Mouse (Mus musculus) hindbrain, postnatal 0 days (tissue): ENCODE data around the gene Lrp1. TPM values are rescaled to one million over a fixed set of nuclear protein-coding genes. Genes with fewer than 3 reads are reported as not detected.

ENCODE experiments used
- ATAC-seq: fragments of 200-750 bp; cut with Nextera tagmentation; 2 replicates; pipeline ENCODE4 v1.8.0; 2017; ENCODE audit warnings: mild to moderate bottlenecking, moderate TSS enrichment, moderate library complexity
- DNase-seq: peaks from one replicate; pipeline ENCODE4 v3.0.0-alpha.2; 2015; ENCODE audit warnings: low spot score
- H3K27ac ChIP-seq: fragments of 300-500 bp; sonication (generic); 2 replicates; pipeline ENCODE4 v1.5.1; 2014; ENCODE audit warnings: mild to moderate bottlenecking
- H3K27me3 ChIP-seq: fragments of 300-500 bp; sonication (generic); 2 replicates; pipeline ENCODE4 v1.6.1; 2014; ENCODE audit warnings: low read length, mixed read lengths; ENCODE audit not compliant: insufficient read depth
- H3K36me3 ChIP-seq: fragments of 300-500 bp; sonication (generic); 2 replicates; pipeline ENCODE4 v1.6.1; 2014; ENCODE audit warnings: low read length, mixed read lengths; ENCODE audit not compliant: insufficient read depth
- H3K4me1 ChIP-seq: fragments of 300-500 bp; sonication (generic); 2 replicates; pipeline ENCODE4 v1.6.1; 2014; ENCODE audit warnings: antibody characterized with exemption, low read length, mixed read lengths; ENCODE audit not compliant: insufficient read depth
- H3K4me2 ChIP-seq: fragments of 300-500 bp; sonication (generic); 2 replicates; pipeline ENCODE4 v1.6.1; 2014; ENCODE audit warnings: low read depth, mild to moderate bottlenecking, low read length, moderate library complexity, mixed read lengths
- H3K4me3 ChIP-seq: fragments of 300-500 bp; sonication (generic); 2 replicates; pipeline ENCODE4 v1.5.1; 2014; ENCODE audit warnings: low read length
- H3K9ac ChIP-seq: fragments of 300-500 bp; sonication (generic); replicated peaks from 2 replicates; pipeline ENCODE4 v1.6.1; 2014; ENCODE audit warnings: mild to moderate bottlenecking, low read length, moderate library complexity, mixed read lengths
- H3K9me3 ChIP-seq: fragments of 300-500 bp; sonication (generic); 2 replicates; pipeline ENCODE4 v1.6.1; 2016; ENCODE audit warnings: low read length, mixed read lengths
- CTCF ChIP-seq: IDR thresholded peaks from 2 replicates; pipeline ENCODE4 v1.5.1; 2016; ENCODE audit warnings: antibody characterized with exemption, control low read depth, low read depth
- WGBS: fragments of 180-500 bp; shearing (Covaris S2); extraction: QIAGEN DNeasy Blood & Tissue Kit; methylation state at CpG from one replicate; pipeline ENCODE4 v1.1.7; 2014; 5-methylcytosine and 5-hydroxymethylcytosine counted together
- polyA plus RNA-seq: library from polyadenylated mRNA; unstranded; fragments of >200 nt; fragmentation: Nextera tagmentation; extraction: Ambion mirVana; gene quantifications from 2 replicates; pipeline ENCODE4 v1.2.1, GENCODE M21; 2015
- total RNA-seq: library from RNA; depleted of rRNA; stranded (reverse); fragments of >200 nt; gene quantifications from 2 replicates; pipeline ENCODE4 v1.2.3, GENCODE M21; 2014

Gene Lrp1
- total and polyA plus RNA-seq, 2 experiments from 2014 or later = 75.5 to 245 TPM

DNA sequence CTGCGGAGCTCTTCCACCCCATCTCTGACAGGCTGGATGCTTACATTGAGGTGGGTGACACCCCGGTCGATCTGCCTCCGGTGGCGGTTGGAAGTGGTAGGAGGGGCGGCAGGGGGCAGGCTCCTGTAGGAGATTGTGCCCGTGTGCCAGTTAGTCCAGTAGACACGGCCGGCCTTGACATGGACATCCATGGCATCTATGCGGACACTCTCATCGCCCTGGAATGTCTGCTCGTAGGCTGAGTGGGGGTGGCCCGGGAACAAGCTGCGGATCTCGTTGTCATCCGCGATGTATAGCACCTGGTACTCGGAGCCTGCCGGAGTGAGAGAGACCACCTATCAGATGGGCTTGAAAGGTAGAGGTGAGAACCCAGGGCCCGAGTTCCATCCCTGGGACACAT, 76.6 kb downstream of the Lrp1 start:
- H3K9me3 ChIP-seq = no peaks in the 10 kb centered on the region
- no peak overlapping the region for H3K4me3 ChIP-seq
- H3K4me1 ChIP-seq = no peaks in the 10 kb centered on the region
- WGBS = 93% methylated on average over 20 of the region's 20 CpGs
- DNase-seq (no peak), ATAC-seq (no peak)
- no peak overlapping the region for H3K27ac ChIP-seq
- H3K36me3 ChIP-seq = peaks cover 87% of the 10 kb centered on the region
- H3K27me3 ChIP-seq = no peaks in the 10 kb centered on the region
- H3K4me2 ChIP-seq = no peak overlapping the region
- H3K9ac ChIP-seq = no peak overlapping the region
- TF ChIP-seq CTCF = no peak

DNA sequence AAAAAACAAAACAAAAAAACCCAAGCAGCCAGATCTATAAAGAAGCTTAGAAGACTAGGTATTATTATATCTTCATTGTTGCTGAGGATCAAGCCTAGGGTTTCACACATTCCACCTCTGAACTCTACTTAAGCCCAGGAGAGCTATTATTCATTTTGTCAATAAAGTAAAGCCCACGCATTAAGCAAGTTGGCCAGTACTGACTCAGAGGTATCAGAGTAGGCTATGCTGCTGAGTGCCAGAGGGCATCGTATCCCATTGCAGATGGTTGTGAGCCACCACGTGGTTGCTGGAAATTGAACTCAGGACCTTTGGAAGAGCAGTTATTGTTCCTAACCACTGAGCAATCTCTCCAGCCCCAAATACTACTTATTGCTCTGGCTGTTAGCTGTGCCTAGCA, 77.0 kb downstream of the Lrp1 start:
- H3K9me3 ChIP-seq = no peaks in the 10 kb centered on the region
- H3K9ac ChIP-seq = no peak overlapping the region
- H3K27me3 ChIP-seq = no peaks in the 10 kb centered on the region
- no peak overlapping the region for H3K4me3 ChIP-seq
- H3K36me3 ChIP-seq = peaks cover 87% of the 10 kb centered on the region
- no peak for DNase-seq
- TF ChIP-seq CTCF = no peak
- ATAC-seq = no peak
- no peak overlapping the region for H3K4me2 ChIP-seq
- 65% methylated on average over 3 of the region's 3 CpGs for WGBS
- no peaks in the 10 kb centered on the region for H3K4me1 ChIP-seq
- H3K27ac ChIP-seq = no peak overlapping the region

GRCm38 (mm10) chr10:127542720-127543119, 78.2 kb downstream of the Lrp1 start:
- TF ChIP-seq CTCF = no peak
- H3K27me3 ChIP-seq = no peaks in the 10 kb centered on the region
- ATAC-seq (no peak), DNase-seq (peak; percentile 62)
- H3K9ac ChIP-seq = no peak overlapping the region
- no peaks in the 10 kb centered on the region for H3K9me3 ChIP-seq
- peaks cover 79% of the 10 kb centered on the region for H3K36me3 ChIP-seq
- no peaks in the 10 kb centered on the region for H3K4me1 ChIP-seq
- H3K27ac ChIP-seq = peak overlapping the region; percentile 52; the same call in 1 of the 2 replicates
- H3K4me2 ChIP-seq = no peak overlapping the region
- H3K4me3 ChIP-seq = no peak overlapping the region
- 27% methylated on average over 6 of the region's 6 CpGs for WGBS

- DNase-seq (peak; percentile 58), ATAC-seq (0 out of 2 replicates have a peak, but pooled peaks have one; percentile 33)
- H3K4me2 ChIP-seq = no peak overlapping the region
- H3K4me3 ChIP-seq = no peak overlapping the region
- no peak for TF ChIP-seq CTCF
- H3K27ac ChIP-seq = peak overlapping the region; percentile 52; the same call in 1 of the 2 replicates
- H3K9ac ChIP-seq = no peak overlapping the region
- 27% methylated on average over 13 of the region's 13 CpGs for WGBS
- H3K27me3 ChIP-seq = no peaks in the 10 kb centered on the region
- H3K36me3 ChIP-seq = peaks cover 73% of the 10 kb centered on the region
- H3K9me3 ChIP-seq = no peaks in the 10 kb centered on the region
- no peaks in the 10 kb centered on the region for H3K4me1 ChIP-seq
These were observed 78.9 kb downstream of the Lrp1 start for GRCm38 (mm10) chr10:127542084-127542483.

DNA sequence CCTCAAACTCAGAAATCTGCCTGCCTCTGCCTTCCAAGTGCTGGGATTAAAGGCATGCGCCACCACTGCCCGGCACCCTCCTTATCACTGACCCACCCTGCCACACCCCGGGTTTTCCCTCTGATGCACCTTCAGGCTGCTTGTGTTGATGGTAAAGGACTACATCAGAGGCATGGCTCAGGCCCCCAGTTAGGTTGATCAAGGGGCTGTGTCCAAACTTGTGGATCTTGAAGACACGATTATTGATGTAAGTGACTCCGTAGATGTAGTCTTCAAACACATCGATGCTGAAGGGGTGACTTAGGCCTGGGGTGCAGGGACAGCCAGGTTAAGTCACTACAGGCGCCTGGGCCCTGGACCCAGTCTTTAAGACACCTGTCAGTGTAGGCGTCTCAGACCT, 79.4 kb downstream of the Lrp1 start:
- H3K27me3 ChIP-seq = no peaks in the 10 kb centered on the region
- H3K36me3 ChIP-seq = peaks cover 68% of the 10 kb centered on the region
- no peak overlapping the region for H3K9ac ChIP-seq
- H3K4me2 ChIP-seq = no peak overlapping the region
- 95% methylated on average over 8 of the region's 8 CpGs for WGBS
- H3K27ac ChIP-seq = no peak overlapping the region
- H3K9me3 ChIP-seq = no peaks in the 10 kb centered on the region
- TF ChIP-seq CTCF = no peak
- H3K4me3 ChIP-seq = no peak overlapping the region
- DNase-seq (no peak), ATAC-seq (no peak)
- peaks cover 2% of the 10 kb centered on the region; the same call in 1 of the 2 replicates for H3K4me1 ChIP-seq

GRCm38 (mm10) chr10:127537854-127538583, 82.9 kb downstream of the Lrp1 start:
- ATAC-seq = peak; percentile 41
- H3K9ac ChIP-seq = no peak overlapping the region
- no peak overlapping the region for H3K4me3 ChIP-seq
- DNase-seq = peak; percentile 91
- no peak overlapping the region for H3K4me2 ChIP-seq
- H3K36me3 ChIP-seq = peaks cover 33% of the 10 kb centered on the region
- H3K4me1 ChIP-seq = peaks cover 24% of the 10 kb centered on the region
- H3K27ac ChIP-seq = peak overlapping the region; percentile 72
- no peaks in the 10 kb centered on the region for H3K27me3 ChIP-seq
- 23% methylated on average over 7 of the region's 7 CpGs for WGBS
- H3K9me3 ChIP-seq = no peaks in the 10 kb centered on the region
- peak; percentile 97 for TF ChIP-seq CTCF

- WGBS = 9% methylated on average over 8 of the region's 8 CpGs
- H3K9me3 ChIP-seq = no peaks in the 10 kb centered on the region
- no peak overlapping the region for H3K4me2 ChIP-seq
- no peaks in the 10 kb centered on the region for H3K27me3 ChIP-seq
- no peak overlapping the region for H3K4me3 ChIP-seq
- peak; percentile 46; the same call in 1 of the 2 replicates for ATAC-seq
- peak; percentile 74 for TF ChIP-seq CTCF
- peaks cover 25% of the 10 kb centered on the region for H3K36me3 ChIP-seq
- H3K27ac ChIP-seq = no peak overlapping the region; the same call in 1 of the 2 replicates
- peak; percentile 86 for DNase-seq
- H3K4me1 ChIP-seq = peaks cover 30% of the 10 kb centered on the region
- H3K9ac ChIP-seq = no peak overlapping the region
These were observed 84.2 kb downstream of the Lrp1 start for GRCm38 (mm10) chr10:127536586-127537314.
